ENCODE assay signal across 11 mouse cellular contexts in genomic region chr8:12871461-12871860, GRCm38 (mm10). TPM values are rescaled to one million over a fixed set of nuclear protein-coding genes. Genes with fewer than 3 reads are reported as not detected.
A peak's percentile ranks its signal among the peaks of the same experiment; 100 is the strongest.
DNase-seq lines count a peak whose midpoint lies in the region; ATAC-seq lines count a peak whose summit lies in the region.
"Had no signal": no experiment of that assay in that cellular context is flagged by ENCODE, and none has a peak within 500 bp of the region (broad histone marks: within the 10 kb centered on the region; RNA-seq: fewer than 3 reads in every experiment).

No protein-coding gene starts in this region.

- H3K4me3 ChIP-seq in forebrain, embryonic 15.5 days, result no peak overlapping the region
- no peak overlapping the region for H3K4me3 ChIP-seq in midbrain, embryonic 13.5 days (replicated peaks)

- peaks cover 36% of the 10 kb centered on the region for H3K4me1 ChIP-seq in forebrain, embryonic 15.5 days
- peaks cover 60% of the 10 kb centered on the region for H3K4me1 ChIP-seq in midbrain, embryonic 13.5 days (replicated peaks)

- H3K36me3 ChIP-seq in forebrain, embryonic 15.5 days, result no peaks in the 10 kb centered on the region
- peaks cover 3% of the 10 kb centered on the region; the same call in 1 of the 2 replicates for H3K36me3 ChIP-seq in midbrain, embryonic 13.5 days

- H3K9ac ChIP-seq in forebrain, embryonic 15.5 days (replicated peaks), result 0 out of 2 replicates have a peak overlapping the region, but pooled peaks have one; percentile 14
- H3K9ac ChIP-seq in midbrain, embryonic 13.5 days (replicated peaks), result peak overlapping the region; percentile 45; the same call in 1 of the 2 replicates

- H3K27ac ChIP-seq in forebrain, embryonic 15.5 days (replicated peaks), result peak overlapping the region; percentile 65
- peak overlapping the region; percentile 83 for H3K27ac ChIP-seq in midbrain, embryonic 13.5 days

- peak; percentile 98 for DNase-seq in ES-CJ7 (ENCODE audit: low read depth, low spot score)
- DNase-seq in WW6 (ENCODE audit: low read depth, low spot score), result peak; percentile 76
- no peak for DNase-seq in kidney, postnatal 14 days
- no peak for DNase-seq in kidney, postnatal 4 days
- DNase-seq: adrenal gland, postnatal 36 days; cerebellum, postnatal 36 days; kidney, postnatal 10 days; thymus, postnatal 14 days had no signal

- no peak for ATAC-seq in forebrain, embryonic 15.5 days (replicated peaks)
- ATAC-seq in midbrain, embryonic 13.5 days, result peak; percentile 75
- no peak for ATAC-seq in megakaryocyte, adult 5-6 weeks (ENCODE audit: poor library complexity, severe bottlenecking)

- under 1% methylated on average over 5 of the region's 5 CpGs for WGBS in forebrain, embryonic 15.5 days
- under 1% methylated on average over 5 of the region's 5 CpGs for WGBS in midbrain, embryonic 13.5 days

- no peaks in the 10 kb centered on the region for H3K9me3 ChIP-seq in forebrain, embryonic 15.5 days
- no peaks in the 10 kb centered on the region for H3K9me3 ChIP-seq in midbrain, embryonic 13.5 days

- no peak overlapping the region for H3K4me2 ChIP-seq in forebrain, embryonic 15.5 days (replicated peaks)
- H3K4me2 ChIP-seq in midbrain, embryonic 13.5 days (replicated peaks), result 0 out of 2 replicates have a peak overlapping the region, but pooled peaks have one; percentile 7

- H3K27me3 ChIP-seq in forebrain, embryonic 15.5 days, result no peaks in the 10 kb centered on the region
- no peaks in the 10 kb centered on the region for H3K27me3 ChIP-seq in midbrain, embryonic 13.5 days

RNA-seq across cellular contexts. Expression of gene Mcf2l, which starts 2.1 kb away (rescaled TPM):
- polyA plus RNA-seq in forebrain, embryonic 15.5 days (2015; fragmentation: Nextera tagmentation; extraction: Ambion mirVana), result 134 and 139 TPM in 2 replicates
- 130 and 141 TPM in 2 replicates for polyA plus RNA-seq in midbrain, embryonic 13.5 days (2015; fragmentation: Nextera tagmentation; extraction: Ambion mirVana)
- total RNA-seq in megakaryocyte, adult 5-6 weeks (2015), result 7.2 and 10.1 TPM in 2 replicates
- total RNA-seq in megakaryocyte, adult 5-6 weeks (2017), result 26.4 and 32.3 TPM in 2 replicates

Comparison
In these comparisons a context has a peak if more than half of its experiments do, and no peak if none do; other contexts are left out.
1. DNase-seq: peak in ES-CJ7 (single experiment) and WW6 (single experiment); none in kidney, postnatal 14 days (single experiment) and kidney, postnatal 4 days (0 of 2).